Mouse (Mus musculus): ENCODE results near the gene Upf2. TPM values are rescaled to one million over a fixed set of nuclear protein-coding genes. Genes with fewer than 3 reads are reported as not detected.
"Not testable (repeated sequence)": the region's sequence is repeated elsewhere in the genome, so short reads cannot be mapped to it uniquely, and the experiment has no call there.

The Upf2 gene
- polyA plus RNA-seq, 1 experiment, result 1.2 TPM

GRCm38 (mm10) chr2:5977532-5977931, 26.3 kb downstream of the Upf2 start:
- H3K27ac ChIP-seq (ENCODE audit: insufficient read depth, low read depth, low read length), result no peak overlapping the region
- no peak overlapping the region for H3K4me3 ChIP-seq (ENCODE audit: low read depth, low read length)
- WGBS, result 92% methylated on average over 4 of the region's 4 CpGs
- H3K36me3 ChIP-seq (ENCODE audit: control insufficient read depth, insufficient read depth, low read length), result peaks cover 36% of the 10 kb centered on the region
- TF ChIP-seq CTCF (IDR thresholded peaks at IDR 0.05; ENCODE audit: extremely low read depth, insufficient read length, insufficient replicate concordance, low read depth, low read length), result no peak
- no peak for TF ChIP-seq POLR2A (IDR thresholded peaks at IDR 0.05; ENCODE audit: low read depth, low read length)
- H3K4me1 ChIP-seq (ENCODE audit: control insufficient read depth, insufficient read depth, insufficient read length, low read length), result no peaks in the 10 kb centered on the region
- H3K27me3 ChIP-seq (ENCODE audit: control insufficient read depth, insufficient read depth, low read length), result no peaks in the 10 kb centered on the region

- WGBS, result 9% methylated on average over 5 of the region's 5 CpGs
These were observed 44.3 kb downstream of the Upf2 start for GRCm38 (mm10) chr2:5995538-5995937.

GRCm38 (mm10) chr2:6003949-6004348, 52.7 kb downstream of the Upf2 start:
- TF ChIP-seq CTCF (IDR thresholded peaks at IDR 0.05; ENCODE audit: extremely low read depth, insufficient read length, insufficient replicate concordance, low read depth, low read length) (no peak), POLR2A (IDR thresholded peaks at IDR 0.05; ENCODE audit: low read depth, low read length) (no peak)
- H3K36me3 ChIP-seq (ENCODE audit: control insufficient read depth, insufficient read depth, low read length), result peaks cover 8% of the 10 kb centered on the region
- no peak overlapping the region for H3K4me3 ChIP-seq (ENCODE audit: low read depth, low read length)
- no peaks in the 10 kb centered on the region for H3K27me3 ChIP-seq (ENCODE audit: control insufficient read depth, insufficient read depth, low read length)
- WGBS, result 87% methylated on average over 3 of the region's 3 CpGs
- no peak overlapping the region for H3K27ac ChIP-seq (ENCODE audit: insufficient read depth, low read depth, low read length)
- no peaks in the 10 kb centered on the region for H3K4me1 ChIP-seq (ENCODE audit: control insufficient read depth, insufficient read depth, insufficient read length, low read length)

More at GRCm38 (mm10) chr2:5995538-5995937, 44.3 kb downstream of the Upf2 start:
- Histone ChIP-seq H3K4me1 (ENCODE audit: control insufficient read depth, insufficient read depth, insufficient read length, low read length) (no peaks in the 10 kb centered on the region; the same call in 1 of the 2 replicates), H3K4me3 (ENCODE audit: low read depth, low read length) (no peak overlapping the region), H3K36me3 (ENCODE audit: control insufficient read depth, insufficient read depth, low read length) (peaks cover 10% of the 10 kb centered on the region; the same call in 1 of the 2 replicates), H3K27ac (ENCODE audit: insufficient read depth, low read depth, low read length) (no peak overlapping the region), H3K27me3 (ENCODE audit: control insufficient read depth, insufficient read depth, low read length) (no peaks in the 10 kb centered on the region)
- TF ChIP-seq POLR2A (IDR thresholded peaks at IDR 0.05; ENCODE audit: low read depth, low read length) (no peak), CTCF (IDR thresholded peaks at IDR 0.05; ENCODE audit: extremely low read depth, insufficient read length, insufficient replicate concordance, low read depth, low read length) (no peak)

- WGBS, result 88% methylated on average over 5 of the region's 5 CpGs
- H3K4me3 ChIP-seq (ENCODE audit: low read depth, low read length), result no peak overlapping the region
- H3K4me1 ChIP-seq (ENCODE audit: control insufficient read depth, insufficient read depth, insufficient read length, low read length), result no peaks in the 10 kb centered on the region
- TF ChIP-seq POLR2A (IDR thresholded peaks at IDR 0.05; ENCODE audit: low read depth, low read length) (no peak), CTCF (IDR thresholded peaks at IDR 0.05; ENCODE audit: extremely low read depth, insufficient read length, insufficient replicate concordance, low read depth, low read length) (no peak)
- peaks cover 19% of the 10 kb centered on the region for H3K36me3 ChIP-seq (ENCODE audit: control insufficient read depth, insufficient read depth, low read length)
- no peaks in the 10 kb centered on the region for H3K27me3 ChIP-seq (ENCODE audit: control insufficient read depth, insufficient read depth, low read length)
- H3K27ac ChIP-seq (ENCODE audit: insufficient read depth, low read depth, low read length), result no peak overlapping the region
These were observed 63.3 kb downstream of the Upf2 start for GRCm38 (mm10) chr2:6014532-6014931.

- 70% methylated on average over 6 of the region's 6 CpGs for WGBS
- H3K27me3 ChIP-seq (ENCODE audit: control insufficient read depth, insufficient read depth, low read length); H3K4me1 ChIP-seq (ENCODE audit: control insufficient read depth, insufficient read depth, insufficient read length, low read length); H3K4me3 ChIP-seq (ENCODE audit: low read depth, low read length); H3K27ac ChIP-seq (ENCODE audit: insufficient read depth, low read depth, low read length): not testable (repeated sequence)
- peaks cover 21% of the 10 kb centered on the region for H3K36me3 ChIP-seq (ENCODE audit: control insufficient read depth, insufficient read depth, low read length)
These were observed 63.9 kb downstream of the Upf2 start for GRCm38 (mm10) chr2:6015182-6015581.

- H3K4me1 ChIP-seq (ENCODE audit: control insufficient read depth, insufficient read depth, insufficient read length, low read length), result no peaks in the 10 kb centered on the region
- no peak overlapping the region for H3K4me3 ChIP-seq (ENCODE audit: low read depth, low read length)
- no peak for TF ChIP-seq POLR2A (IDR thresholded peaks at IDR 0.05; ENCODE audit: low read depth, low read length)
- TF ChIP-seq CTCF (IDR thresholded peaks at IDR 0.05; ENCODE audit: extremely low read depth, insufficient read length, insufficient replicate concordance, low read depth, low read length), result no peak
- no peak overlapping the region for H3K27ac ChIP-seq (ENCODE audit: insufficient read depth, low read depth, low read length)
- no peaks in the 10 kb centered on the region for H3K27me3 ChIP-seq (ENCODE audit: control insufficient read depth, insufficient read depth, low read length)
- H3K36me3 ChIP-seq (ENCODE audit: control insufficient read depth, insufficient read depth, low read length), result peaks cover 22% of the 10 kb centered on the region
These were observed 69.3 kb downstream of the Upf2 start for GRCm38 (mm10) chr2:6020570-6020969.

GRCm38 (mm10) chr2:6042644-6043043, 91.4 kb downstream of the Upf2 start:
- 98% methylated on average over 1 of the region's 1 CpGs for WGBS
- Histone ChIP-seq H3K4me3 (ENCODE audit: low read depth, low read length) (no peak overlapping the region), H3K27ac (ENCODE audit: insufficient read depth, low read depth, low read length) (no peak overlapping the region), H3K36me3 (ENCODE audit: control insufficient read depth, insufficient read depth, low read length) (peaks cover 20% of the 10 kb centered on the region), H3K27me3 (ENCODE audit: control insufficient read depth, insufficient read depth, low read length) (no peaks in the 10 kb centered on the region), H3K4me1 (ENCODE audit: control insufficient read depth, insufficient read depth, insufficient read length, low read length) (no peaks in the 10 kb centered on the region)
- TF ChIP-seq CTCF (IDR thresholded peaks at IDR 0.05; ENCODE audit: extremely low read depth, insufficient read length, insufficient replicate concordance, low read depth, low read length), result no peak
- no peak for TF ChIP-seq POLR2A (IDR thresholded peaks at IDR 0.05; ENCODE audit: low read depth, low read length)

- H3K27ac ChIP-seq (ENCODE audit: insufficient read depth, low read depth, low read length), result no peak overlapping the region
- TF ChIP-seq POLR2A (IDR thresholded peaks at IDR 0.05; ENCODE audit: low read depth, low read length) (no peak), CTCF (IDR thresholded peaks at IDR 0.05; ENCODE audit: extremely low read depth, insufficient read length, insufficient replicate concordance, low read depth, low read length) (no peak)
- H3K4me3 ChIP-seq (ENCODE audit: low read depth, low read length), result no peak overlapping the region
- no peaks in the 10 kb centered on the region for H3K27me3 ChIP-seq (ENCODE audit: control insufficient read depth, insufficient read depth, low read length)
- H3K36me3 ChIP-seq (ENCODE audit: control insufficient read depth, insufficient read depth, low read length), result peaks cover 34% of the 10 kb centered on the region
- 88% methylated on average over 7 of the region's 7 CpGs for WGBS
- no peaks in the 10 kb centered on the region for H3K4me1 ChIP-seq (ENCODE audit: control insufficient read depth, insufficient read depth, insufficient read length, low read length)
These were observed 95.5 kb downstream of the Upf2 start for GRCm38 (mm10) chr2:6046796-6047195.

Data from small intestine, adult 2 months (tissue).